Mouse (Mus musculus) ES-Bruce4 (cell line): ENCODE data around the gene Endou. TPM values are rescaled to one million over a fixed set of nuclear protein-coding genes. Genes with fewer than 3 reads are reported as not detected.

Experiments used
- H3K27ac ChIP-seq: 2 replicates; pipeline ENCODE4 v1.5.1; 2012; ENCODE audit warnings: low read length, inconsistent platforms; ENCODE audit not compliant: insufficient read depth
- H3K27me3 ChIP-seq: 2 replicates; pipeline ENCODE4 v1.6.1; 2012; ENCODE audit warnings: mild to moderate bottlenecking, low read length, inconsistent platforms; ENCODE audit not compliant: control insufficient read depth, poor library complexity, insufficient read depth, severe bottlenecking
- H3K36me3 ChIP-seq: 2 replicates; pipeline ENCODE4 v1.6.1; 2012; ENCODE audit warnings: inconsistent platforms, mild to moderate bottlenecking, low read length, moderate library complexity; ENCODE audit not compliant: control insufficient read depth, poor library complexity, insufficient read depth, severe bottlenecking
- H3K4me1 ChIP-seq: one replicate; pipeline ENCODE4 v1.8.1; 2011; ENCODE audit warnings: low read length; ENCODE audit not compliant: control insufficient read depth, insufficient read depth
- H3K4me3 ChIP-seq: 2 replicates; pipeline ENCODE4 v1.5.1; 2011; ENCODE audit warnings: low read depth, mild to moderate bottlenecking, low read length
- H3K9ac ChIP-seq: 2 replicates; pipeline ENCODE4 v1.6.1; 2012; ENCODE audit warnings: low read depth, mild to moderate bottlenecking, inconsistent platforms; ENCODE audit not compliant: poor library complexity, severe bottlenecking
- H3K9me3 ChIP-seq: replicated peaks from 2 replicates; pipeline ENCODE4 v1.6.1; 2012; ENCODE audit warnings: mild to moderate bottlenecking, low read length, inconsistent platforms; ENCODE audit not compliant: control insufficient read depth, poor library complexity, insufficient read depth, severe bottlenecking
- CTCF ChIP-seq: IDR thresholded peaks from one replicate; pipeline ENCODE4 v1.8.1; 2011; ENCODE audit warnings: low read depth, low read length
- EP300 ChIP-seq: IDR thresholded peaks from 2 replicates; pipeline ENCODE4 v1.6.1; 2011; ENCODE audit warnings: low read depth, low read length; ENCODE audit not compliant: insufficient read depth
- POLR2A ChIP-seq: IDR thresholded peaks from one replicate; pipeline ENCODE4 v1.8.1; 2011; ENCODE audit warnings: low read length; ENCODE audit not compliant: insufficient read depth
- polyA plus RNA-seq: library from polyadenylated mRNA; stranded (reverse); fragments of >200 nt; gene quantifications from 2 replicates; pipeline ENCODE4 v1.2.4, GENCODE M21; 2011; ENCODE audit warnings: low read depth; ENCODE audit not compliant: missing spikeins, insufficient read depth, insufficient read length

Endou gene
- polyA plus RNA-seq, 1 experiment = 1.2 TPM

DNA sequence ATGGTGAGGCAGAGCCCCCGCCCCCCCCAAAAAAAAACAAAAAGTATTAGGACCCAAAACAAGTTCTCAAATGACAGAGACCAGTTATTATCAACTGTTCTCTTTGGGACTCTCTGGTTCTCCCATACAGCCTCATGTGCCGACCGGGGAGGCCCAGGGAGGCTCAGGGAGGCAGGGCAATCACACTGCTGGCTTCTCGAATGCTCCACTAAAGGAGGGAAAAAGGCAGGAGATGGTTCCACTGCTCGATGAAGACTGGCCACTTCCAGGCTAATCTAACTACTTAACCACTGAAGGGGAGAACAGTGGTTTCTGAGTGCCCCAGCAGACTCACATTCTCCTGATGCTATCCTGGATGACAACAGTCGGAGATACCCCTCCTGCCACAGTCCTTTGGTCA, 18.6 kb downstream of the Endou start:
- H3K36me3 ChIP-seq = no peaks in the 10 kb centered on the region
- H3K4me3 ChIP-seq = no peak overlapping the region
- H3K4me1 ChIP-seq = peaks cover 2% of the 10 kb centered on the region
- no peaks in the 10 kb centered on the region for H3K27me3 ChIP-seq
- no peaks in the 10 kb centered on the region for H3K9me3 ChIP-seq
- H3K9ac ChIP-seq = no peak overlapping the region
- no peak overlapping the region for H3K27ac ChIP-seq
- TF ChIP-seq POLR2A (no peak), CTCF (no peak), EP300 (no peak)

DNA sequence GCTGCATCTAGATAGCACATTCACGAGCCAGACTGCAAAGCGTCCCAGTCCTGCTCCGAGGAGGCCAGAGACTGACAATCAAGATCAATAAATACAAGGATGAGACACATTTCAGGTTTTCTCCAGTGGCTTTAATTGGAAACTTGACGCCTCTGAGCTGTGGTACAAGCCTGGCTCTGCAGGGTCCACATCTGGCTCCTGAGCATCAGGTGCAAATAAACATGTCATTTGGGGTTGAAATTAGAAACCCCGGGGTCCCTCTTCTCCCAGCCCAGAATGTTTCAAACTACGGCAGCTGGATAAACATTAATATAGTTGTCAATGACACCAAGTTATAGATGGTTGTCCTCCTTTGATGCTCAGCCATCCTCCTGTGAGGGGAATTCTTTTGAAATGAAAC, 20.2 kb downstream of the Endou start:
- Histone ChIP-seq H3K9me3 (no peaks in the 10 kb centered on the region), H3K9ac (no peak overlapping the region), H3K36me3 (no peaks in the 10 kb centered on the region), H3K27ac (no peak overlapping the region), H3K4me3 (no peak overlapping the region), H3K4me1 (peaks cover 2% of the 10 kb centered on the region), H3K27me3 (no peaks in the 10 kb centered on the region)
- TF ChIP-seq EP300 (no peak), CTCF (no peak), POLR2A (no peak)

DNA sequence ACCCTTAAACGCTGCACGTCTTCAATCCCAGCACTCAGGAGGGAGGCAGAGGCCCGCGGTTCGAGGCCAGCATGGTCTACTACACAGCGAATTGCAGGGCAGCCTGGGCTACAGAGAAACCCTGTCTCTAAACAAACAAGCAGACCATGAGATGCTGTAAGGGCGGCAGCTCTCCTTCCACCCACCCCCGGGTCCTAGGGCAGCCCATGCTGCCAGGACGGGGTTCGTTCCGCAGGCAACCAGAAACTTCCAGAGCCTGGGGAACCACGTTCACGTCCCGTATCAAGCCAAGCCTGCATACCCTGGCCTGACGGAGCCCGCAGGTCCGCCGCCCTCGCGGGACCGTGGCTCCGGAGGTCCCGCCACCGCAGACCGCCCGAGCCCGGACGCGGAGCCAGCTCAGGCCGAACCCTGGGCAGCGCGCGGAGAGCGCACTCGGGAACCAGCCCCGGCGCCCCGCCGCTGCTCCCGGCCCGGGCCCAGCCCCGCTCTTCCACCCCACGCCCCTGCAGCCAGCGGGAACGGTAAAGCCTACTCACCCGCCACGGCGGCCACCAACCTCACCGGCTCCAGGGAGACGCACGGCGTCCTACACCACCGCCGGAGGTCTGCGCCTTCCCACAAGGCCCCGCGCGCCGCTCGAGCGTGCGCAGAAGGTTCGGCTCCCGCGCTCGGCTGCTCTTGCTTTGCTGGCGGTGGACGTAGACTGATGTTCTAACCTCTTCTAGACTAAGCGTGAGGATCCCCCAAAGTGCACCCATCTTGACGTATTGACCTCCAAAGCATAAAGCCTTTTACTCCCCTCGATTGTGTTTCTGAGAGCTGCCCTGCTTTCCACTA, 25.7 kb downstream of the Endou start, which contains the start of gene Rpap3:
Gene Rpap3, minus strand, starts transcription at position 615 of the 840 bp plus-strand sequence.
- TF ChIP-seq POLR2A (peak; percentile 34), EP300 (no peak)
- no peaks in the 10 kb centered on the region for H3K9me3 ChIP-seq
- peak within 1 kb of the TSS; percentile 82 for H3K9ac ChIP-seq
- H3K27me3 ChIP-seq = no peaks in the 10 kb centered on the region
- H3K36me3 ChIP-seq = peaks cover 5% of the 10 kb centered on the region
- H3K4me3 ChIP-seq = peak within 1 kb of the TSS; percentile 91
- no peaks in the 10 kb centered on the region for H3K4me1 ChIP-seq
- no peak within 1 kb of the TSS for H3K27ac ChIP-seq

DNA sequence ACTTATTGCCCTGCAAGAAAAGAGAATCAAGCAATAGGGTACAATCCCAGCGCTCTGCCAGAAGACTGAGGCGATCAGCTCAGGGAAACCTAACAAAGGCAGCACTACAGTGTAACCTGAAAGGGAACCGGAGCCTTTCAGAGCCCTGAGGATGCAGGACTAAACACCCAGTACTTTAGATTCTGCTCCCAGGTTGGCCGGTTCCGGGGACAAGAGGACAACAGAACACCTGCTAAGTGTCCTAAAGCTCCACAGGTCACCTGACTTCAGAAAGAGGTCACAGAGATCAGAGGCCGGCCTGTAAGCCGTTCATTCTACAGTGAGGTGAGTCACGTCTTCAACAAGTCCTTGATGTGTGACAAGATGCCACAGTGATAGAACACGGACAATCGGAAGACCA, 34.5 kb downstream of the Endou start:
- H3K4me3 ChIP-seq = no peak overlapping the region
- no peak overlapping the region for H3K27ac ChIP-seq
- H3K9me3 ChIP-seq = no peaks in the 10 kb centered on the region
- peaks cover 46% of the 10 kb centered on the region for H3K36me3 ChIP-seq
- TF ChIP-seq POLR2A = no peak
- H3K27me3 ChIP-seq = no peaks in the 10 kb centered on the region
- no peaks in the 10 kb centered on the region for H3K4me1 ChIP-seq
- H3K9ac ChIP-seq = no peak overlapping the region

DNA sequence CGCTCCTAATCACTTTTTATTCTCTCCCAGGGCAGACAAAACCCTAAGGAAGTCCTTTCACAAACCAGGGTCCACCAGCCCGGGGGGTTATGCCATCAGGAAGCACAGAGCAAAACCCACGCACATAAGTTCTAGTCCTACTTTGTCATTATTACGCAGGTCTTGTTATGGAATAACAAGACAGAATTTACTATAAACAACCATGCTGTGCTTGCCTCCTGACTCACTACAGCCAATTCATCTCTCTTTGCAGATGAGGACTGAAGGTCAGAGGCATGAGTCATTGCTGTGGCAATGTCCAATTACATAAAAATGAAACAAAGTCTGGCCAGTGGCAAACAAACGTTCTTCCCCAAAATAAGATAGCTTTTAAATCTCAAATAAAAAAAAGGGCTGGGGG, 37.7 kb downstream of the Endou start:
- Histone ChIP-seq H3K4me3 (no peak overlapping the region), H3K27me3 (no peaks in the 10 kb centered on the region), H3K9me3 (no peaks in the 10 kb centered on the region), H3K4me1 (no peaks in the 10 kb centered on the region), H3K9ac (no peak overlapping the region), H3K36me3 (peaks cover 40% of the 10 kb centered on the region), H3K27ac (no peak overlapping the region)
- TF ChIP-seq POLR2A (no peak), EP300 (no peak), CTCF (no peak)

GRCm38 (mm10) chr15:97684118-97684517, 47.0 kb downstream of the Endou start:
- peaks cover 2% of the 10 kb centered on the region for H3K4me1 ChIP-seq
- H3K27ac ChIP-seq = no peak overlapping the region
- no peak overlapping the region for H3K4me3 ChIP-seq
- no peaks in the 10 kb centered on the region for H3K27me3 ChIP-seq
- TF ChIP-seq EP300 (no peak), CTCF (no peak)
- H3K36me3 ChIP-seq = peaks cover 13% of the 10 kb centered on the region
- H3K9ac ChIP-seq = no peak overlapping the region
- no peaks in the 10 kb centered on the region for H3K9me3 ChIP-seq
